Mouse (Mus musculus): ENCODE measurements around the gene Naa15. TPM values are rescaled to one million over a fixed set of nuclear protein-coding genes. Genes with fewer than 3 reads are reported as not detected.

The Naa15 gene
- polyA plus RNA-seq, 1 experiment, result 0.77 TPM

- Histone ChIP-seq H3K36me3 (ENCODE audit: control insufficient read depth, insufficient read depth, low read length) (peaks cover 12% of the 10 kb centered on the region), H3K4me3 (ENCODE audit: low read depth, low read length) (no peak overlapping the region), H3K27me3 (ENCODE audit: control insufficient read depth, insufficient read depth, low read length) (no peaks in the 10 kb centered on the region), H3K27ac (ENCODE audit: insufficient read depth, low read depth, low read length) (no peak overlapping the region), H3K4me1 (ENCODE audit: control insufficient read depth, insufficient read depth, insufficient read length, low read length) (peaks cover 4% of the 10 kb centered on the region; the same call in 1 of the 2 replicates)
- WGBS, result 87% methylated on average over 7 of the region's 7 CpGs
- no peak for TF ChIP-seq CTCF (IDR thresholded peaks at IDR 0.05; ENCODE audit: extremely low read depth, insufficient read length, insufficient replicate concordance, low read depth, low read length)
- TF ChIP-seq POLR2A (IDR thresholded peaks at IDR 0.05; ENCODE audit: low read depth, low read length), result no peak
These were observed 75.3 kb downstream of the Naa15 start for GRCm38 (mm10) chr3:51490088-51490753.

- H3K36me3 ChIP-seq (ENCODE audit: control insufficient read depth, insufficient read depth, low read length), result peaks cover 13% of the 10 kb centered on the region
- no peak overlapping the region for H3K4me3 ChIP-seq (ENCODE audit: low read depth, low read length)
- 79% methylated on average over 13 of the region's 13 CpGs for WGBS
- TF ChIP-seq CTCF (IDR thresholded peaks at IDR 0.05; ENCODE audit: extremely low read depth, insufficient read length, insufficient replicate concordance, low read depth, low read length) (no peak), POLR2A (IDR thresholded peaks at IDR 0.05; ENCODE audit: low read depth, low read length) (no peak)
- no peaks in the 10 kb centered on the region for H3K27me3 ChIP-seq (ENCODE audit: control insufficient read depth, insufficient read depth, low read length)
- H3K4me1 ChIP-seq (ENCODE audit: control insufficient read depth, insufficient read depth, insufficient read length, low read length), result no peaks in the 10 kb centered on the region
- no peak overlapping the region for H3K27ac ChIP-seq (ENCODE audit: insufficient read depth, low read depth, low read length)
These were observed 78.4 kb downstream of the Naa15 start for GRCm38 (mm10) chr3:51493272-51493838.

GRCm38 (mm10) chr3:51494466-51494865, 79.5 kb downstream of the Naa15 start:
- no peaks in the 10 kb centered on the region for H3K27me3 ChIP-seq (ENCODE audit: control insufficient read depth, insufficient read depth, low read length)
- 64% methylated on average over 2 of the region's 2 CpGs for WGBS
- peaks cover 12% of the 10 kb centered on the region for H3K36me3 ChIP-seq (ENCODE audit: control insufficient read depth, insufficient read depth, low read length)
- H3K4me3 ChIP-seq (ENCODE audit: low read depth, low read length), result no peak overlapping the region
- H3K4me1 ChIP-seq (ENCODE audit: control insufficient read depth, insufficient read depth, insufficient read length, low read length), result no peaks in the 10 kb centered on the region
- no peak for TF ChIP-seq POLR2A (IDR thresholded peaks at IDR 0.05; ENCODE audit: low read depth, low read length)
- no peak for TF ChIP-seq CTCF (IDR thresholded peaks at IDR 0.05; ENCODE audit: extremely low read depth, insufficient read length, insufficient replicate concordance, low read depth, low read length)
- H3K27ac ChIP-seq (ENCODE audit: insufficient read depth, low read depth, low read length), result no peak overlapping the region

GRCm38 (mm10) chr3:51495646-51496045, 80.7 kb downstream of the Naa15 start:
- no peak for TF ChIP-seq CTCF (IDR thresholded peaks at IDR 0.05; ENCODE audit: extremely low read depth, insufficient read length, insufficient replicate concordance, low read depth, low read length)
- TF ChIP-seq POLR2A (IDR thresholded peaks at IDR 0.05; ENCODE audit: low read depth, low read length), result no peak
- Histone ChIP-seq H3K27ac (ENCODE audit: insufficient read depth, low read depth, low read length) (no peak overlapping the region), H3K27me3 (ENCODE audit: control insufficient read depth, insufficient read depth, low read length) (no peaks in the 10 kb centered on the region), H3K4me1 (ENCODE audit: control insufficient read depth, insufficient read depth, insufficient read length, low read length) (no peaks in the 10 kb centered on the region), H3K4me3 (ENCODE audit: low read depth, low read length) (no peak overlapping the region), H3K36me3 (ENCODE audit: control insufficient read depth, insufficient read depth, low read length) (peaks cover 12% of the 10 kb centered on the region)
- 89% methylated on average over 9 of the region's 9 CpGs for WGBS

- Histone ChIP-seq H3K4me3 (ENCODE audit: low read depth, low read length) (no peak overlapping the region), H3K4me1 (ENCODE audit: control insufficient read depth, insufficient read depth, insufficient read length, low read length) (no peaks in the 10 kb centered on the region), H3K36me3 (ENCODE audit: control insufficient read depth, insufficient read depth, low read length) (peaks cover 12% of the 10 kb centered on the region), H3K27ac (ENCODE audit: insufficient read depth, low read depth, low read length) (no peak overlapping the region), H3K27me3 (ENCODE audit: control insufficient read depth, insufficient read depth, low read length) (no peaks in the 10 kb centered on the region)
- TF ChIP-seq CTCF (IDR thresholded peaks at IDR 0.05; ENCODE audit: extremely low read depth, insufficient read length, insufficient replicate concordance, low read depth, low read length) (no peak), POLR2A (IDR thresholded peaks at IDR 0.05; ENCODE audit: low read depth, low read length) (no peak)
- 95% methylated on average over 1 of the region's 1 CpGs for WGBS
These were observed 83.0 kb downstream of the Naa15 start for GRCm38 (mm10) chr3:51497978-51498377.

- Histone ChIP-seq H3K4me1 (ENCODE audit: control insufficient read depth, insufficient read depth, insufficient read length, low read length) (no peaks in the 10 kb centered on the region), H3K36me3 (ENCODE audit: control insufficient read depth, insufficient read depth, low read length) (peaks cover 7% of the 10 kb centered on the region), H3K4me3 (ENCODE audit: low read depth, low read length) (no peak overlapping the region), H3K27ac (ENCODE audit: insufficient read depth, low read depth, low read length) (no peak overlapping the region), H3K27me3 (ENCODE audit: control insufficient read depth, insufficient read depth, low read length) (no peaks in the 10 kb centered on the region)
- TF ChIP-seq POLR2A (IDR thresholded peaks at IDR 0.05; ENCODE audit: low read depth, low read length), result no peak
- no peak for TF ChIP-seq CTCF (IDR thresholded peaks at IDR 0.05; ENCODE audit: extremely low read depth, insufficient read length, insufficient replicate concordance, low read depth, low read length)
- WGBS, result 55% methylated on average over 5 of the region's 5 CpGs
These were observed 83.7 kb downstream of the Naa15 start for GRCm38 (mm10) chr3:51498659-51499058.

- no peak overlapping the region for H3K27ac ChIP-seq (ENCODE audit: insufficient read depth, low read depth, low read length)
- no peaks in the 10 kb centered on the region for H3K27me3 ChIP-seq (ENCODE audit: control insufficient read depth, insufficient read depth, low read length)
- no peak overlapping the region for H3K4me3 ChIP-seq (ENCODE audit: low read depth, low read length)
- no peak for TF ChIP-seq POLR2A (IDR thresholded peaks at IDR 0.05; ENCODE audit: low read depth, low read length)
- no peak for TF ChIP-seq CTCF (IDR thresholded peaks at IDR 0.05; ENCODE audit: extremely low read depth, insufficient read length, insufficient replicate concordance, low read depth, low read length)
- H3K4me1 ChIP-seq (ENCODE audit: control insufficient read depth, insufficient read depth, insufficient read length, low read length), result no peaks in the 10 kb centered on the region
- H3K36me3 ChIP-seq (ENCODE audit: control insufficient read depth, insufficient read depth, low read length), result peaks cover 2% of the 10 kb centered on the region; the same call in 1 of the 2 replicates
- WGBS, result 77% methylated on average over 4 of the region's 4 CpGs
These were observed 84.9 kb downstream of the Naa15 start for GRCm38 (mm10) chr3:51499876-51500275.
